Mouse (Mus musculus) monocyte, adult 5-6 weeks (primary cell): Measurements from ENCODE around the gene Plekhg2. TPM values are rescaled to one million over a fixed set of nuclear protein-coding genes. Genes with fewer than 3 reads are reported as not detected.

Source experiments
- ATAC-seq: fragments of 153-309, 156-312 bp; replicated peaks from 2 replicates; pipeline ENCODE4 v1.8.0; 2017; ENCODE audit warnings: mild to moderate bottlenecking; ENCODE audit not compliant: low TSS enrichment, insufficient number of reproducible peaks, severe bottlenecking, poor library complexity, low FRiP score
- total RNA-seq: library from RNA; stranded (forward); fragments of 200-1000, 200-491, 200-594 nt; gene quantifications from 3 replicates; pipeline ENCODE4 v1.2.3, GENCODE M21; 2017

The Plekhg2 gene
- total RNA-seq, 1 experiment from 2014 or later = 8.4 TPM

GRCm38 (mm10) chr7:28371514-28371989 is 847 bp downstream of the Plekhg2 start:
- no peak for ATAC-seq

- no peak for ATAC-seq
Observed at GRCm38 (mm10) chr7:28370977-28371513, 1.4 kb downstream of the Plekhg2 start.

GRCm38 (mm10) chr7:28370051-28370450 is 2.3 kb downstream of the Plekhg2 start:
- no peak for ATAC-seq

- no peak for ATAC-seq
Observed at GRCm38 (mm10) chr7:28368276-28368920, 4.0 kb downstream of the Plekhg2 start.

- ATAC-seq = no peak
Observed at GRCm38 (mm10) chr7:28367663-28368275, 4.6 kb downstream of the Plekhg2 start.

- no peak for ATAC-seq
Observed at GRCm38 (mm10) chr7:28362441-28363060, 9.8 kb downstream of the Plekhg2 start.

- no peak for ATAC-seq
Observed at GRCm38 (mm10) chr7:28361647-28362341, 10.6 kb downstream of the Plekhg2 start.

GRCm38 (mm10) chr7:28360291-28360690 is 12.1 kb downstream of the Plekhg2 start:
- ATAC-seq = no peak

- no peak for ATAC-seq
Observed at GRCm38 (mm10) chr7:28359854-28360253, 12.5 kb downstream of the Plekhg2 start.

GRCm38 (mm10) chr7:28358431-28358830 is 14.0 kb downstream of the Plekhg2 start:
- ATAC-seq = no peak

- no peak for ATAC-seq
Observed at GRCm38 (mm10) chr7:28357984-28358383, 14.4 kb downstream of the Plekhg2 start.

GRCm38 (mm10) chr7:28356981-28357380 is 15.4 kb downstream of the Plekhg2 start:
- ATAC-seq = no peak

- ATAC-seq = no peak
Observed at GRCm38 (mm10) chr7:28355221-28355620, 17.2 kb downstream of the Plekhg2 start.

GRCm38 (mm10) chr7:28354596-28354995 is 17.8 kb downstream of the Plekhg2 start:
- no peak for ATAC-seq

GRCm38 (mm10) chr7:28354113-28354581 is 18.3 kb downstream of the Plekhg2 start:
- ATAC-seq = no peak

- ATAC-seq = no peak
Observed at GRCm38 (mm10) chr7:28353267-28353666, 19.1 kb downstream of the Plekhg2 start.

- ATAC-seq = no peak
Observed at GRCm38 (mm10) chr7:28351676-28352191, 20.7 kb downstream of the Plekhg2 start.

GRCm38 (mm10) chr7:28350155-28350883 is 22.1 kb downstream of the Plekhg2 start, which contains the start of gene Rps16:
Gene Rps16 (plus strand): TSS chr7:28350652.
- peak; percentile 93 for ATAC-seq
